Mouse (Mus musculus) spleen, adult 2 months (tissue): ENCODE results near the gene Nup62.

Source experiments
- CTCF ChIP-seq: fragments of 200-500 bp; IDR thresholded peaks from 2 replicates; pipeline ENCODE4 v1.5.1; 2011; ENCODE audit warnings: mild to moderate bottlenecking, inconsistent platforms; ENCODE audit not compliant: insufficient read depth, insufficient read length, insufficient replicate concordance; ENCODE audit errors: extremely low read depth
- POLR2A ChIP-seq: fragments of 200-500 bp; IDR thresholded peaks from 2 replicates; pipeline ENCODE4 v1.6.1; 2011; ENCODE audit warnings: low read depth, low read length, inconsistent platforms

DNA sequence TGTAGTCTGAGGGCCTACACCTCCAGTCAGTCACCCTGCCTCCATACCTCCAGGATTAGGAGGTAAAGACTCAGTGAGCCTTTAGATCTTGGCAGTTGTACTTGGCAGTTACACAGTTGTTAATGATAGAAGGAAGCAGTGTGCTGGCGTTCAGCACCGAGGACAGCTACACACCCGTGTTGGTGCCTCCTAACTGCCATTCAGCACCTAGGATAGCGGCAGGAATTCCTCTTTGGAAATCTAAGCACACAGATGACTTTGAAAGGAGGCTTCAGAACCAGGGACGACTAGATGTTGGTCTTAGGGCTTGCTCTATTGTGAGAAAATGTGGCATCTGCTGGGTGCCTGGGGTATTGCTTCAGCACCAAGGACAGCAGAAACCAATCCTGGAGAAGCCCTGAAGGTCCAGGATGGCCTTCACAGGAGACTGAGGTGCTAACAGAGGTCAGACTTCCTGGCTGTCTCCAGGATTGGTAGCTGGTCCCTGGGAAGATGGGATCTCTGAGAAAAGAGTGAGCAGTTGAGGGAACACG lies 45.8 kb upstream of the Nup62 start:
- TF ChIP-seq CTCF (no peak), POLR2A (no peak)
